Mouse (Mus musculus) spleen, adult 2 months (tissue): ENCODE results near the gene Nars2.

Experiments used
- CTCF ChIP-seq: fragments of 200-500 bp; IDR thresholded peaks from 2 replicates; pipeline ENCODE4 v1.5.1; 2011; ENCODE audit warnings: mild to moderate bottlenecking, inconsistent platforms; ENCODE audit not compliant: insufficient read depth, insufficient read length, insufficient replicate concordance; ENCODE audit errors: extremely low read depth
- POLR2A ChIP-seq: fragments of 200-500 bp; IDR thresholded peaks from 2 replicates; pipeline ENCODE4 v1.6.1; 2011; ENCODE audit warnings: low read depth, low read length, inconsistent platforms

- TF ChIP-seq CTCF (no peak), POLR2A (no peak)
Measured at GRCm38 (mm10) chr7:96905422-96905821, 45.9 kb upstream of the Nars2 start.
